Mouse (Mus musculus) spleen, adult 2 months (tissue): ENCODE measurements around the gene Flt3.
A peak's percentile ranks its signal among the peaks of the same experiment; 100 is the strongest.

Source experiments
- CTCF ChIP-seq: fragments of 200-500 bp; IDR thresholded peaks from 2 replicates; pipeline ENCODE4 v1.5.1; 2011; ENCODE audit warnings: mild to moderate bottlenecking, inconsistent platforms; ENCODE audit not compliant: insufficient read depth, insufficient read length, insufficient replicate concordance; ENCODE audit errors: extremely low read depth
- POLR2A ChIP-seq: fragments of 200-500 bp; IDR thresholded peaks from 2 replicates; pipeline ENCODE4 v1.6.1; 2011; ENCODE audit warnings: low read depth, low read length, inconsistent platforms

DNA sequence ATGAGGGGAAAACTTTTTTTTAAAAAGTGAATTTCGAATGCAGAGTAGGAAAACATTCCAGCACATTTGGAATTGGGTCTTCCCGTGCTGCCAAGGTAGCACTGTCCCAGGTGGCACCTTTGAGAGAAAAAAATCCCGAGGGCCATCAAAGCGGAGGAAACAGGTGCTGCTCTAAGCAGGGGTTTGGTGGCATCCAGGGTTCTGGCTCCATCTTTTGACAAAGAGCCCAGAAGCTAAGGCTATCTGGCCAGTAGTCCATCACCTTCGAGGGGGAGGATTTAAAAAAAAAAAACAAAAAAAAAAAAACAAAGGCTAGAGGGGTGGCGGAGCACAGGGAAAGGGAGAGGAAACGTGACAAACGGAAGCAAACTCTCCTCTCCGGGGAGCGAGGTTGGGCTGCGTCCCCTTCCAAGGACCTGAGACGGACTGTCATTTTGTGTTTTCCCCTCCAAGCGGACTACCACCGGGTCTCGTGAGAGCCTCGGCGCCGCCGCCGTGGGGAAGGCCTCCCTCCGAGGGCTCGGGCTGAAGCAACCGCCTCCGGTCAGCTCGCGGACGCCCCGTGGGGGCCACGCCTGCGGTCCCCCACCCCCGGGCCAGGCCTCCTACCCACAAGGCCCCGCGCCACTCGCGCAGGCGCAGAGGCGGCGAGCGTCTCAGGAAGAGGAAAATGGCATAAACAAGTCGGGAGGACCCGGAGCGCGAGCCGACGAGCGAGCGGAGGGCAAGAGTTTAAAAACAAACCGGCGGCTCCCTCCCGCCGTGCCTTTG lies 29.4 kb upstream of the Flt3 start, which contains the start of gene Pan3:
- TF ChIP-seq CTCF (no peak), POLR2A (peak; percentile 89)
